22 mouse cellular contexts compared by ENCODE assay signal in genomic region chr16:26647036-26647435, GRCm38 (mm10).
DNase-seq lines count a peak whose midpoint lies in the region; ATAC-seq and TF ChIP-seq lines count a peak whose summit lies in the region.
"Had no signal": no experiment of that assay in that cellular context is flagged by ENCODE, and none has a peak within 500 bp of the region (broad histone marks: within the 10 kb centered on the region; RNA-seq: fewer than 3 reads in every experiment).

No protein-coding gene starts in this region.

- no peak overlapping the region for H3K4me2 ChIP-seq in midbrain, postnatal 0 days (ENCODE audit: low read depth, low read length, poor library complexity, severe bottlenecking)

- peaks cover 21% of the 10 kb centered on the region; the same call in 1 of the 2 replicates for H3K4me1 ChIP-seq in liver, adult 2 months (ENCODE audit: control insufficient read depth, insufficient read depth, low read length)
- H3K4me1 ChIP-seq in midbrain, postnatal 0 days (ENCODE audit: insufficient read depth, low read length): no peaks in the 10 kb centered on the region

- peak; percentile 83 for ATAC-seq in frontal cortex, adult (ENCODE audit: low TSS enrichment)
- no peak for ATAC-seq in midbrain, postnatal 0 days (ENCODE audit: low FRiP score)
- ATAC-seq: activated CD4-positive, CD25-positive, alpha-beta regulatory T cell, adult 4 months; CD4-positive, CD25-positive, alpha-beta regulatory T cell, adult 4 months; Patski had no signal

- no peaks in the 10 kb centered on the region for H3K9me3 ChIP-seq in midbrain, postnatal 0 days (ENCODE audit: low read length)
- H3K9me3 ChIP-seq: G1E had no signal

- TF ChIP-seq POLR2A in liver, adult 2 months (IDR thresholded peaks at IDR 0.05; ENCODE audit: extremely low read depth, insufficient read depth, low read length): no peak

- peaks cover 16% of the 10 kb centered on the region for H3K79me2 ChIP-seq in liver, adult 2 months (ENCODE audit: control insufficient read depth, insufficient read depth, low read length)

- H3K4me3 ChIP-seq in liver, adult 2 months (ENCODE audit: insufficient read depth, low read depth, low read length): no peak overlapping the region
- H3K4me3 ChIP-seq in midbrain, postnatal 0 days (ENCODE audit: low read depth, low read length): no peak overlapping the region

- no peak for TF ChIP-seq CTCF in liver, adult 2 months (IDR thresholded peaks at IDR 0.05; ENCODE audit: low read depth, low read length)
- no peak for TF ChIP-seq CTCF in midbrain, postnatal 0 days (IDR thresholded peaks at IDR 0.05)

- DNase-seq in frontal cortex, postnatal 36 days (ENCODE audit: low spot score in 2 of 2): no peak
- peak; percentile 46 for DNase-seq in liver, adult 2 months (ENCODE audit: extremely low read depth, low read depth, low spot score)
- no peak for DNase-seq in liver
- peak; percentile 34 for DNase-seq in brain, adult 2 months (ENCODE audit: low read depth, low spot score)
- no peak for DNase-seq in midbrain, postnatal 0 days (ENCODE audit: low spot score)
- DNase-seq: adrenal gland, adult 2 months; adrenal gland, adult 8-10 months; adrenal gland, postnatal 10 days; adrenal gland, postnatal 14 days; adrenal gland, postnatal 25 days; adrenal gland, postnatal 36 days; B cell, adult 2 months; cerebellum, adult 11 months; cerebellum, adult 11-12 months; cerebellum, adult 18-20 months; cerebellum, adult 2 months had no signal

- no peak overlapping the region for H3K9ac ChIP-seq in liver, adult 2 months (ENCODE audit: low read depth, low read length)
- no peak overlapping the region for H3K9ac ChIP-seq in midbrain, postnatal 0 days (replicated peaks; ENCODE audit: low read length, poor library complexity, severe bottlenecking)

- no peaks in the 10 kb centered on the region for H3K27me3 ChIP-seq in liver, adult 2 months (ENCODE audit: control insufficient read depth, insufficient read depth, low read length)
- H3K27me3 ChIP-seq in midbrain, postnatal 0 days (ENCODE audit: insufficient read depth, low read length): no peaks in the 10 kb centered on the region
- H3K27me3 ChIP-seq: CH12.LX, Patski had no signal

- H3K27ac ChIP-seq in liver, adult 2 months (replicated peaks; ENCODE audit: insufficient read depth, low read depth, low read length): no peak overlapping the region
- H3K27ac ChIP-seq in midbrain, postnatal 0 days (ENCODE audit: low read depth, low read length): no peak overlapping the region

- peaks cover 9% of the 10 kb centered on the region for H3K36me3 ChIP-seq in liver, adult 2 months (ENCODE audit: control insufficient read depth, insufficient read depth, low read length)
- H3K36me3 ChIP-seq in midbrain, postnatal 0 days (ENCODE audit: insufficient read depth, low read length): no peaks in the 10 kb centered on the region
- H3K36me3 ChIP-seq: G1E had no signal

- 38% methylated on average over 1 of the region's 1 CpGs for WGBS in liver, adult 2 months
- 80% methylated on average over 1 of the region's 1 CpGs for WGBS in midbrain, postnatal 0 days

Comparison
In these comparisons a context has a peak if more than half of its experiments do, and no peak if none do; other contexts are left out.
1. DNase-seq: peak in liver, adult 2 months (single experiment) and brain, adult 2 months (single experiment); none in frontal cortex, postnatal 36 days (0 of 2), liver (single experiment) and midbrain, postnatal 0 days (single experiment).